Mouse (Mus musculus) MEL-GATA-1-ER (cell line): ENCODE results near the gene B3gnt9.
A peak's percentile ranks its signal among the peaks of the same experiment; 100 is the strongest.

Source experiments
- DNase-seq: peaks from one replicate; pipeline ENCODE4 v3.0.0-alpha.2; 2012; ENCODE audit warnings: low read depth; ENCODE audit errors: extremely low read depth

The B3gnt9 gene

DNA sequence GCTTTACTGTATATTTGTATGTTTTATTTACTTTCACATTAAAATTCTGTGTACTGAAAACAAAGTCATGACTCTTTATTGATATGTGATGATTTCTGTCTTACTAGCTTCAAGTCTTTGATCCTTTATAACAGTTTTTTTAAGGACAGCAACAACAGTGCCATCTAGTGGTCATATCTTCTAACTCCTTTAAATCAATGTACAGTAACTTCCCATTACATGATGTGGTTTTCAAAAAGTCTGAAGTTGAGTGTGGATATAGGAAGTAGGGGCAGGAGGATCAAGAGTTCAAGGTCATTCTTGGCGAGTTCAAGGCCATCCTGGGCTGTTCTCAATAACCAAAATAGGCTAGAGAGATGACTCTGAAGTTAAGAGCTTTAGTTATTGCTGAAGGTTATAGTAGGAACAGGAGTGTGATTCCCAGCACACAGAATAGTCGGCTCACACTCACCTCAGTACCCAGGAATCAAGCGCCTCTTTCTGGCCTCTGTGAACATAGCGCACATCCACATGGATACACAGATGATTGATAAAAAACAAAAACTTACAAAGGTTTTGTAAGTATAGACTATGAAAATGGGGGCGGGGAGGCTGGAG lies 36.9 kb downstream of the B3gnt9 start:
- peak; percentile 57 for DNase-seq

GRCm38 (mm10) chr8:105214104-105214503 lies 40.8 kb downstream of the B3gnt9 start:
- no peak for DNase-seq

GRCm38 (mm10) chr8:105209153-105210110 lies 45.5 kb downstream of the B3gnt9 start:
- DNase-seq, result peak; percentile 26

DNA sequence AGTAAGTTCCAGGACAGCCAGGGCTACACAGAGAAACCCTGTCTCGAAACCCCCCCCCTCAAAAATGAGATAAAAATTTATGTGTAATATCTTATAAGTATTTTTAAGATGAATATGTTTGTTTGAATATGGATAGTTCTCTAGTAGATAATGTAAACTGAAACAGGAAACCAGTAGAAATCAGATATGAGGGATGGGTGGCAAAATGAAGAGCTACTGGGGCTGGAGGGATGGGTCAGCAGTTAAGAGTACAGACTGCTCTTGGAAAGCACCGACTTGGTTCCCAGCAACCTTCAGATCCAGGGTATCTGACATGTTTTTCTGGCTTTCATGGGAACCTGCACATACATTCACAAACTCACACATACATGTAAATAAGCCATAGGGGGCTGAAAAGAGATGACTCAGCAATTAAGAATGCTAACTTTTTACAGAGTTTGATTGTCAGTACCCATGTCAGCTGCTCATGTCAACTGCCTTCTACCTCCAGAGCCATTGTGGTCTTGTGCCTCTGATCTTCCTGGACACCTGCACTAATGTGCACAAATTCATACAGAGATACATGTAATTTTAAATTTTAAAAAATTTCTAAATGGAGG lies 47.2 kb downstream of the B3gnt9 start:
- no peak for DNase-seq

DNA sequence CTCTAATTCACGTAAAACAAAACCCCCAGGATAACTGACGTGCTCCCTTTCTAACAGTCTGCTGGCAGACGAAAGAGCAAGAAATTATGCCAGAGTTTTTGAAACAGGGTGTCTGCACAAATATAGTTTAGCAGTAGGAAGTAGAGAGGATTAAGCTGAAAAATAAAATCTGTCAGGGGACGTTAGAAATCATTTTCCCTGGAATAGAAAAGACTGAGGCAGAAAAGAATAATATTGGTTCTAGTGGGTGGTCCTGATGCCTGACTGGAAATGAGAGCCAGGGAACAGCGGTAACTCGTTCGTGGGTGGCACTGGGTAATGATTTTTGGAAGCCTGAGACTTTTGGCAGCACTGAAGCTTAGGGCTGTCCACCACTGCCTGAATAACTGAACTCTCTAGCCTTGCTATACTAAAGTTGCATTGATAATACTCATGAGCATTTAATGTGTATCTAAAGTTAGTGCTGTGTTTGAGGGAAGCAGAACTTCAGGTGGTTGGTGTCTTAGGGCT lies 48.1 kb downstream of the B3gnt9 start:
- DNase-seq, result no peak

- no peak for DNase-seq
Observed at GRCm38 (mm10) chr8:105205748-105206147, 49.2 kb downstream of the B3gnt9 start.
